Mouse (Mus musculus) layer of hippocampus, postnatal 25 days (tissue): ENCODE measurements around the gene Wwp2. TPM values are rescaled to one million over a fixed set of nuclear protein-coding genes. Genes with fewer than 3 reads are reported as not detected.

Source experiments
- DNase-seq, 2 experiments: peaks; one replicate each; pipeline ENCODE4 v3.0.0; 2022; ENCODE audit warnings: mixed read lengths in 2 of 2, low spot score in 1 of 2; ENCODE audit errors: extremely low spot score in 1 of 2
- microRNA-seq, 2 experiments: library from miRNA; unstranded; fragments of <30 nt; microRNA quantifications; one replicate each; pipeline ENCODE4 v1.2.0; 2021
- total RNA-seq, 2 experiments: library from RNA; stranded (reverse); gene quantifications; 2 replicates each; pipeline ENCODE4 v1.2.3; 2021

Wwp2 gene
- total RNA-seq, 2 experiments from 2014 or later: 36.3 to 37.0 TPM

- DNase-seq: no peak
These were observed 158.0 kb downstream of the Wwp2 start for GRCm38 (mm10) chr8:107593967-107594729.

DNA sequence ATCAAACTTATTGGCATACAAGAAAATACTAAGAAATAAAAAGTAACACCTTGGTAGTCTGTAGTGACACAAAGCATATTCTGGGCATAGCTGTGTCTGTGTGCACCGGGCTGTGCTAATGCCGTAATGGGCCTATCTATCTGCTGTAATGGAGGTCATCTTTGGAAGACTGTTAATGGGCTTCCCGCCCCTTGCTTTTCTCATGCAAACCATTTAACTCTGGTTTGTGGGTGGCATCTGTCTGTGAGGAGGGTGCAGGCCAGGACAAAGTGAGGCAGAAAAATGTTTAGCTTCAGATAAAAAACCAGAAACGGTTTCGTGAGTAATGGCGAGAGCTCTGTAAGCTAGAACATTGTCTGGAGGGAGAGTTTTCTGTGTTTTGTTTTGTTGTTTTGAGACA lies 158.7 kb downstream of the Wwp2 start:
- DNase-seq: no peak

- no peak for DNase-seq
These were observed 161.6 kb downstream of the Wwp2 start for GRCm38 (mm10) chr8:107597731-107598130.

DNA sequence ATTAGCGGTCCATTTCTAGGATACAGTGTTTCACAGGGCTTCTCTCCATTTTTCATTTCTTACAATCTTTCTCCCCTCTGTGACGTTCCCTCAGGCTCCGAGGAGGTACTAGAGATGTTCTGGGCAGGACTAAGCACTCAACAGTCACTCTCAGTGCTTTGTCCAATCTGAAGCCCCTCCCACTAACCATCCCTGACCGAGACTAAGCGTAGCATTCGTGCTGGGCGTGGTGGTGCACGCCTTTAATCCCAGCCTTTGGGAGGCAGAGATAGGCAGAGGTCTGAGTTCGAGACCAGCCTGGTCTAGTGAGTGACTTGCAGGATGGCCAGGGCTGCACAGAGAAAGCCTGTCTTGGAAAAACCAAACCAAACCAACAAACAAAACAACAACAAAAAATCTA lies 163.5 kb downstream of the Wwp2 start:
- DNase-seq: no peak

DNA sequence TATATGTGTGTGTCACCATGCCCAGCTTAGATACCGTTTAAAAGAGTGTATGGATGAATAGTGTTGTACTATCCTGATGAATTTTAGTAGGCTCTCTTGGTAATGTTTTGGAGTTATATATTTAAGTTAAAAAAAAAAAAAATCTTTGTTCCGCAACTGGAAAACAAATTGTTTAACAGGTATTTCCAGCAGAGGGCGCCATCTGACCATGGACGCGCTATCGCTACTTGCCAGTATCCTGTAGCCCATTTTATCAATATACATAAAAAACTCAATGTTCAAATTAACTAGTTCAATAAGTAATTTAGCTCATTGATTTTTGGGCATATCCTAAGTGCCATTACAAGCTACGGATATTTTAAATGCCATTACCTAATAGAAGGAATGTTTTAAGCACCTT lies 166.9 kb downstream of the Wwp2 start:
- DNase-seq: peak; percentile 29 to 79

Small RNA genes lying within 50 kb of the gene (microRNA-seq; reads per million reads assigned to microRNA genes)
- 929 to 2,730 reads per million in 2 experiments for gene Mir140

Other genes with a start within 250 kb of the Wwp2 start
- gene Nfat5, start 142.9 kb upstream of the Wwp2 start, total RNA-seq: 10 to 100 TPM; 47.8 to 67.4 TPM
- 1 to 10 TPM; 5.3 to 5.7 TPM for gene Nqo1, start 33.2 kb upstream of the Wwp2 start, total RNA-seq
- 10 to 100 TPM; 40.4 to 40.7 TPM for gene Nob1, start 11.3 kb upstream of the Wwp2 start, total RNA-seq
- gene Psmd7, start 152.1 kb downstream of the Wwp2 start, total RNA-seq: 100 to 1,000 TPM; 101 to 107 TPM